Mouse (Mus musculus) right cerebral cortex, adult 18-20 months (tissue): Measurements from ENCODE around the gene Psmb2.

Experiments used
- DNase-seq: peaks from one replicate; pipeline ENCODE4 v3.0.0; 2022; ENCODE audit warnings: mixed read lengths

Psmb2 gene

GRCm38 (mm10) chr4:126753268-126754230, 76.1 kb downstream of the Psmb2 start, which contains the start of the genes Ncdn and AU040320:
Gene Ncdn (minus strand): TSS chr4:126753438.
Gene AU040320 (plus strand): TSS chr4:126753544.
- DNase-seq: peak; percentile 98

GRCm38 (mm10) chr4:126754231-126754611, 76.8 kb downstream of the Psmb2 start:
- no peak for DNase-seq

GRCm38 (mm10) chr4:126754736-126755374, 77.4 kb downstream of the Psmb2 start:
- no peak for DNase-seq

GRCm38 (mm10) chr4:126756766-126757165, 79.3 kb downstream of the Psmb2 start:
- DNase-seq: peak; percentile 30

- DNase-seq: no peak
Observed at GRCm38 (mm10) chr4:126758299-126758698, 80.9 kb downstream of the Psmb2 start.
